Mouse (Mus musculus) G1E (cell line): ENCODE results near the gene Lpo. TPM values are rescaled to one million over a fixed set of nuclear protein-coding genes. Genes with fewer than 3 reads are reported as not detected.
A peak's percentile ranks its signal among the peaks of the same experiment; 100 is the strongest.

Source experiments
- ATAC-seq: 2 replicates; pipeline ENCODE4 v1.8.0; 2016; ENCODE audit warnings: mild to moderate bottlenecking; ENCODE audit not compliant: insufficient number of reproducible peaks, poor library complexity, low FRiP score, severe bottlenecking; ENCODE audit errors: extremely low read depth
- DNase-seq: peaks from one replicate; pipeline ENCODE4 v3.0.0; 2012; ENCODE audit warnings: low spot score
- H3K27me3 ChIP-seq: 2 replicates; pipeline ENCODE4 v1.6.1; 2012; ENCODE audit warnings: mild to moderate bottlenecking, low read length, inconsistent platforms; ENCODE audit not compliant: insufficient read depth
- H3K36me3 ChIP-seq: replicated peaks from 2 replicates; pipeline ENCODE3; 2012; ENCODE audit warnings: mild to moderate bottlenecking, inconsistent platforms
- H3K4me1 ChIP-seq: 2 replicates; pipeline ENCODE4 v1.6.1; 2012; ENCODE audit warnings: low read depth, low read length, inconsistent platforms, mixed read lengths; ENCODE audit not compliant: insufficient read depth
- H3K4me3 ChIP-seq: 2 replicates; pipeline ENCODE4 v1.5.1; 2012; ENCODE audit warnings: low read depth, mild to moderate bottlenecking, inconsistent platforms, low read length, moderate library complexity, mixed read lengths
- H3K9me3 ChIP-seq: replicated peaks from 2 replicates; pipeline ENCODE4 v1.6.1; 2012; ENCODE audit warnings: inconsistent platforms
- CTCF ChIP-seq: IDR thresholded peaks from 2 replicates; pipeline ENCODE4 v1.5.1; 2012; ENCODE audit warnings: low read depth, low read length, inconsistent platforms, mixed read lengths
- GATA1 ChIP-seq: IDR thresholded peaks from 2 replicates; pipeline ENCODE4 v1.6.1; 2012; ENCODE audit warnings: borderline replicate concordance, low read length, inconsistent platforms, mixed read lengths
- GATA2 ChIP-seq: IDR thresholded peaks from 2 replicates; pipeline ENCODE4 v1.6.1; 2012; ENCODE audit warnings: low read depth, low read length, inconsistent platforms, borderline replicate concordance
- POLR2AphosphoS5 ChIP-seq: IDR thresholded peaks from 2 replicates; pipeline ENCODE4 v1.6.1; 2012; ENCODE audit warnings: low read depth, low read length, inconsistent platforms; ENCODE audit not compliant: insufficient replicate concordance
- TAL1 ChIP-seq: conservative IDR thresholded peaks from 2 replicates; pipeline ENCODE4 v1.6.1; 2012; ENCODE audit warnings: low read depth, low read length, inconsistent platforms, mixed read lengths
- polyA plus RNA-seq: library from polyadenylated mRNA; stranded (reverse); fragments of >175 nt; gene quantifications from 2 replicates; pipeline ENCODE4 v1.2.3, GENCODE M21; 2012
- total RNA-seq, 2 experiments: library from RNA; stranded (forward) in 1 of 2; stranded (reverse) in 1 of 2; fragments of 200-1000 nt in 1 of 2; fragments of >200 nt in 1 of 2; fragmentation: Nextera tagmentation in 1 of 2; gene quantifications; 2 replicates each; pipeline ENCODE4 v1.2.3; 2014 to 2017

Gene Lpo
- total and polyA plus RNA-seq, 3 experiments: not detected

DNA sequence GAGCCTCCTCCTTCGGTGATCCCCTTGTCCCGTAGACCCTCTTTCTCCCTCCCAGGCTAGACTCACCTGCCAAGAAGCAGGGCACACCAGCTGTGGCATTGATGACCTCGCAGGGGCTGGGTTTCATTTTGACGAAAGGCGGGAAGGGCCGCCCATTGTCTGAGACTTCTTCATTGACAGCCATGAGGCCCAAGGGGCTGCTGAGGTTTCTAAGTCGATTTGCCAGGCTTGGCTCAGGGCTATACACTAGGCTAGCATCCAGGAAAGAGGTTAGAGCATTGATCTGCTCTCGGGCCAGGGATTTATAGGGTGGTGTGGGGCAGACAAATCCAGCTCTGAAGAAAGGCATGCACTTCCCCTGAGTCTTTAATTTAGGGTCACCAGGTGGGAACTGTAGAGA is 13.3 kb downstream of the Lpo start:
- ATAC-seq: no peak
- DNase-seq: no peak
- Histone ChIP-seq H3K36me3 (no peaks in the 10 kb centered on the region), H3K27me3 (peaks cover 29% of the 10 kb centered on the region), H3K9me3 (no peaks in the 10 kb centered on the region), H3K4me3 (no peak overlapping the region), H3K4me1 (no peaks in the 10 kb centered on the region)
- TF ChIP-seq CTCF: no peak
- TF ChIP-seq POLR2AphosphoS5: no peak
- TF ChIP-seq TAL1: no peak
- TF ChIP-seq GATA1: no peak
- no peak for TF ChIP-seq GATA2

GRCm38 (mm10) chr11:87811396-87811795 is 16.7 kb downstream of the Lpo start:
- no peak for DNase-seq
- ATAC-seq: no peak
- H3K4me1 ChIP-seq: no peaks in the 10 kb centered on the region
- no peaks in the 10 kb centered on the region for H3K36me3 ChIP-seq
- H3K4me3 ChIP-seq: no peak overlapping the region
- H3K9me3 ChIP-seq: no peaks in the 10 kb centered on the region
- H3K27me3 ChIP-seq: peaks cover 33% of the 10 kb centered on the region
- no peak for TF ChIP-seq POLR2AphosphoS5
- no peak for TF ChIP-seq GATA2
- TF ChIP-seq TAL1: no peak
- TF ChIP-seq GATA1: no peak
- TF ChIP-seq CTCF: no peak

DNA sequence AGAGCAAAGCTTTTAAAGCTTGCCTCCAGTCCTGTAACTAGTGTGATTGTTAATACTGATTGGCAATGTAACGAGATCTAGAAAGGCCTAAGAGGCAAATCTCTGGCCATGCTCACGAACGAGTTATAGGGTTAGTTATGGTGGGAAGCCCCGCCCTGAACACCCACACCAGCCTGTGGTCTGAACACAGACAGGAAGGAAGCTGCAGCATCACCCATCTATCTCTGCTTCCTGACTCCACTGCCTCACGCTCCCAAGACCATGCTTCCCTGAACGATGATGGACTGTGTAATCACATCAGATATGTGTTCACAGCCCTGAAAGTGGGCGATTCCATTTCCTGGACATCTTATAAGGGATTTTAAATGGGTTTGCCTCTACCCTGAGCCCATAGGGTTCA is 19.9 kb downstream of the Lpo start:
- Histone ChIP-seq H3K4me3 (no peak overlapping the region), H3K9me3 (no peaks in the 10 kb centered on the region), H3K36me3 (no peaks in the 10 kb centered on the region), H3K4me1 (no peaks in the 10 kb centered on the region), H3K27me3 (peaks cover 32% of the 10 kb centered on the region)
- TF ChIP-seq CTCF (no peak), GATA2 (no peak), GATA1 (no peak), TAL1 (no peak), POLR2AphosphoS5 (no peak)
- DNase-seq (no peak), ATAC-seq (no peak)

DNA sequence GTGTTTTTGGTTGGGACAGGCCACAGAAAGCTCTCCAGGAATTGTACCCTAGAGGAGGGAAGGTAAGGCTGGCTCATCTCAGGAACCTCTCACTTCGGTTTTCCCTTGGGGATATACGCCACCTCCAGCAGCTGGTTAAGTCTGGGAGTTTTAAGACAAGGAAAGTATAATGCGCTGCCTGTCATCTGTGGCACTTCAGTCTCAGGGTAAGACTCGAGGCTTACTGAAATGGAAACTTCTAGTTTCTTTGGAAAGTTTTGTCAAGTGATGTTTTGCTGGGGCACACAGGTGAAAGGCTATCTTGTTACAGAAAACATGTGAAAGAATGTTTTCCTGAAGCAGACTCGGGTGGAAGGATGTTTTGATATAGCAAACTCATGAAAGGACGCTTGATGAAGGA is 20.7 kb downstream of the Lpo start:
- no peak for ATAC-seq
- Histone ChIP-seq H3K27me3 (peaks cover 37% of the 10 kb centered on the region), H3K4me3 (no peak overlapping the region), H3K4me1 (no peaks in the 10 kb centered on the region), H3K9me3 (no peaks in the 10 kb centered on the region), H3K36me3 (no peaks in the 10 kb centered on the region)
- TF ChIP-seq GATA1 (no peak), CTCF (no peak)
- no peak for DNase-seq

- Histone ChIP-seq H3K27me3 (peaks cover 37% of the 10 kb centered on the region), H3K4me1 (no peaks in the 10 kb centered on the region), H3K36me3 (no peaks in the 10 kb centered on the region), H3K9me3 (no peaks in the 10 kb centered on the region), H3K4me3 (no peak overlapping the region)
- TF ChIP-seq GATA2 (no peak), CTCF (0 out of 2 replicates have a peak, but pooled peaks have one; percentile 28)
- ATAC-seq: no peak
- DNase-seq: no peak
These were observed 22.6 kb downstream of the Lpo start for GRCm38 (mm10) chr11:87805448-87805847.

DNA sequence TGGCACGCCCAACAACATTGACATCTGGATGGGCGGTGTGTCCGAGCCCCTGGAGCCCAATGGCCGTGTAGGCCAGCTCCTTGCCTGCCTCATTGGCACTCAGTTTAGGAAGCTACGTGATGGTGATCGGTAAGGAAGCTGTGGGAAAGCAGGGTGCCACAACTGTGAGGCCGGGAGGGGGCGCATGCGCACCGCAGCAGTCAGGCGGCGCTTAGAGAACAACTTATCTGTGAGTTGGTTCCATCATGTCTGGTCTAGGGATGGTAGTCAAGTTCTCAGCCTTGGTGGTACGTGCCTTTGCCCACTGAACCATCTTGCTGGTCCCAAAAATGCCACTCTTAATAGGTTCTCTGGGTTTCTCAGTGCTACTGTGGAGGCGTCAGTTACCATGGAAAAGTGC is 25.5 kb downstream of the Lpo start:
- TF ChIP-seq CTCF (no peak), GATA1 (no peak), POLR2AphosphoS5 (no peak), TAL1 (no peak), GATA2 (no peak)
- ATAC-seq (no peak), DNase-seq (no peak)
- Histone ChIP-seq H3K9me3 (no peaks in the 10 kb centered on the region), H3K4me3 (no peak overlapping the region), H3K36me3 (no peaks in the 10 kb centered on the region), H3K27me3 (peaks cover 30% of the 10 kb centered on the region), H3K4me1 (no peaks in the 10 kb centered on the region)

- Histone ChIP-seq H3K9me3 (no peaks in the 10 kb centered on the region), H3K4me1 (no peaks in the 10 kb centered on the region), H3K36me3 (no peaks in the 10 kb centered on the region), H3K27me3 (peaks cover 30% of the 10 kb centered on the region), H3K4me3 (no peak overlapping the region)
- TF ChIP-seq POLR2AphosphoS5: no peak
- TF ChIP-seq GATA2: no peak
- TF ChIP-seq TAL1: no peak
- TF ChIP-seq GATA1: no peak
- no peak for TF ChIP-seq CTCF
- DNase-seq (no peak), ATAC-seq (no peak)
These were observed 26.3 kb downstream of the Lpo start for GRCm38 (mm10) chr11:87801711-87802275.
